Mouse (Mus musculus) lung, postnatal 4 days (tissue): ENCODE measurements at regions not wholly inside any gene's neighbourhood (a gene's known extent, or its start where the extent isn't known, plus 50 kb on each side); places are given as distances from the start of the nearest gene placed in this dataset.

Experiments
- DNase-seq, 2 experiments: peaks; one replicate each; pipeline ENCODE4 v3.0.0; 2021

GRCm38 (mm10) chr6:67186537-67187274 lies 51.3 kb upstream of the Serbp1 start:
- DNase-seq = no peak

- no peak for DNase-seq
These were observed 53.3 kb upstream of the Serbp1 start for GRCm38 (mm10) chr6:67184662-67185061.

- DNase-seq = no peak
These were observed 54.3 kb upstream of the Serbp1 start for GRCm38 (mm10) chr6:67183481-67184215.

- DNase-seq = no peak
These were observed 55.5 kb upstream of the Serbp1 start for GRCm38 (mm10) chr6:67182453-67182852.

- DNase-seq = no peak
These were observed 56.5 kb upstream of the Serbp1 start for GRCm38 (mm10) chr6:67181459-67181858.

- DNase-seq = no peak
These were observed 58.6 kb upstream of the Serbp1 start for GRCm38 (mm10) chr6:67179416-67179815.

GRCm38 (mm10) chr6:67178531-67178930 lies 59.4 kb upstream of the Serbp1 start:
- DNase-seq = no peak

- DNase-seq = no peak
These were observed 59.9 kb upstream of the Serbp1 start for GRCm38 (mm10) chr6:67178101-67178500.

GRCm38 (mm10) chr6:67170674-67170946 lies 67.4 kb upstream of the Serbp1 start:
- no peak for DNase-seq

GRCm38 (mm10) chr6:67169873-67170673 lies 67.9 kb upstream of the Serbp1 start:
- peak; percentile 58 to 65 for DNase-seq

- no peak for DNase-seq
These were observed 69.2 kb upstream of the Serbp1 start for GRCm38 (mm10) chr6:67168803-67169202.

GRCm38 (mm10) chr6:67168031-67168777 lies 69.8 kb upstream of the Serbp1 start:
- DNase-seq = peak; percentile 41 to 49

GRCm38 (mm10) chr6:67165091-67165490 lies 72.9 kb upstream of the Serbp1 start:
- no peak for DNase-seq

- no peak for DNase-seq
These were observed 74.0 kb upstream of the Serbp1 start for GRCm38 (mm10) chr6:67163947-67164346.

GRCm38 (mm10) chr6:67162814-67163213 lies 75.2 kb upstream of the Serbp1 start:
- DNase-seq = no peak

GRCm38 (mm10) chr6:67161610-67162009 lies 76.4 kb upstream of the Serbp1 start:
- peak; percentile 34 to 41 for DNase-seq

- no peak for DNase-seq
These were observed 77.4 kb upstream of the Serbp1 start for GRCm38 (mm10) chr6:67160564-67160963.

- no peak for DNase-seq
These were observed 78.1 kb upstream of the Serbp1 start for GRCm38 (mm10) chr6:67159726-67160523.

- no peak for DNase-seq
These were observed 78.8 kb upstream of the Serbp1 start for GRCm38 (mm10) chr6:67159224-67159623.

GRCm38 (mm10) chr6:67158765-67159164 lies 79.2 kb upstream of the Serbp1 start:
- DNase-seq = peak; percentile 89 to 92

GRCm38 (mm10) chr6:67152845-67153468 lies 85.0 kb upstream of the Serbp1 start:
- no peak for DNase-seq

GRCm38 (mm10) chr6:67151515-67151914 lies 86.5 kb upstream of the Serbp1 start:
- no peak for DNase-seq
